Mouse (Mus musculus) ES-Bruce4 (cell line): ENCODE data around the gene Wdr82. TPM values are rescaled to one million over a fixed set of nuclear protein-coding genes. Genes with fewer than 3 reads are reported as not detected.

Experiments
- H3K27ac ChIP-seq: 2 replicates; pipeline ENCODE4 v1.5.1; 2012; ENCODE audit warnings: low read length, inconsistent platforms; ENCODE audit not compliant: insufficient read depth
- H3K27me3 ChIP-seq: 2 replicates; pipeline ENCODE4 v1.6.1; 2012; ENCODE audit warnings: mild to moderate bottlenecking, low read length, inconsistent platforms; ENCODE audit not compliant: control insufficient read depth, poor library complexity, insufficient read depth, severe bottlenecking
- H3K36me3 ChIP-seq: 2 replicates; pipeline ENCODE4 v1.6.1; 2012; ENCODE audit warnings: inconsistent platforms, mild to moderate bottlenecking, low read length, moderate library complexity; ENCODE audit not compliant: control insufficient read depth, poor library complexity, insufficient read depth, severe bottlenecking
- H3K4me1 ChIP-seq: one replicate; pipeline ENCODE4 v1.8.1; 2011; ENCODE audit warnings: low read length; ENCODE audit not compliant: control insufficient read depth, insufficient read depth
- H3K4me3 ChIP-seq: 2 replicates; pipeline ENCODE4 v1.5.1; 2011; ENCODE audit warnings: low read depth, mild to moderate bottlenecking, low read length
- H3K9ac ChIP-seq: 2 replicates; pipeline ENCODE4 v1.6.1; 2012; ENCODE audit warnings: low read depth, mild to moderate bottlenecking, inconsistent platforms; ENCODE audit not compliant: poor library complexity, severe bottlenecking
- H3K9me3 ChIP-seq: replicated peaks from 2 replicates; pipeline ENCODE4 v1.6.1; 2012; ENCODE audit warnings: mild to moderate bottlenecking, low read length, inconsistent platforms; ENCODE audit not compliant: control insufficient read depth, poor library complexity, insufficient read depth, severe bottlenecking
- CTCF ChIP-seq: IDR thresholded peaks from one replicate; pipeline ENCODE4 v1.8.1; 2011; ENCODE audit warnings: low read depth, low read length
- EP300 ChIP-seq: IDR thresholded peaks from 2 replicates; pipeline ENCODE4 v1.6.1; 2011; ENCODE audit warnings: low read depth, low read length; ENCODE audit not compliant: insufficient read depth
- POLR2A ChIP-seq: IDR thresholded peaks from one replicate; pipeline ENCODE4 v1.8.1; 2011; ENCODE audit warnings: low read length; ENCODE audit not compliant: insufficient read depth
- polyA plus RNA-seq: library from polyadenylated mRNA; stranded (reverse); fragments of >200 nt; gene quantifications from 2 replicates; pipeline ENCODE4 v1.2.4, GENCODE M21; 2011; ENCODE audit warnings: low read depth; ENCODE audit not compliant: missing spikeins, insufficient read depth, insufficient read length

Wdr82 gene
- polyA plus RNA-seq, 1 experiment = 118 TPM

GRCm38 (mm10) chr9:106235194-106235830, 64.6 kb downstream of the Wdr82 start:
- H3K9ac ChIP-seq = no peak overlapping the region
- H3K9me3 ChIP-seq = no peaks in the 10 kb centered on the region
- TF ChIP-seq CTCF (no peak), POLR2A (no peak), EP300 (no peak)
- no peaks in the 10 kb centered on the region for H3K4me1 ChIP-seq
- H3K4me3 ChIP-seq = no peak overlapping the region
- no peak overlapping the region for H3K27ac ChIP-seq
- 0 out of 2 replicates have a peak, but pooled peaks cover 2% of the 10 kb centered on the region for H3K36me3 ChIP-seq
- no peaks in the 10 kb centered on the region for H3K27me3 ChIP-seq

DNA sequence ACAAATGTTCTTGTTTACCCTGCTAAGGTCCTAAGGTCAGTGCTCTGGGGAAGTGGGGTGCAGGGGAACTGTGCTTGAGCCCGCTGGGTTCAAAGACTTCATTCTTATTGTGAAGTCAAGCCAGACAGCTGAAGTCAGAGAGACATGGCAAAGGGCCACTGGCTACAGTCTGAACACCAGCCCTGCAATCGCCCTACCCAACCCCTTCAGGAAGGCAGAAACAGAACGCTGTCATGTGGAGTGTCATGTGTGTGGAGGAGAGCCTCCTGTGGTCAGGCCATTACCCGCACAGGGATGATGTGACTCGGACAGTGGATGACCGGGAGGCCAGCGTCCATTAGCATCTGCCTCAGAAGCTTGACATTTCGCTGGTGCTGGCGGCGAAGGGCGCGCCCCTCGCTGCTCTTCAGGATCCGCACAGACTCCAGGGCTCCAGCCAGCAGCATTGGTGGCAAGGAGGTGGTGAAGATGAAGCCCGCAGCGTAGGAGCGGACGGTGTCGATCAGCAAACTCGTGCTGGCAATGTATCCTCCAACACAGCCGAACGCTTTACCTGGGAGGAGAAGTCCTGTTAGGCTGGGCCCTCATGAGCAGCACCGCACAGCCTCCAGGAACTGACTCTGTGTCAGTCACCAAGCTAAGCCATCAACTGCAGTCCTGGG, 65.6 kb downstream of the Wdr82 start:
- no peak overlapping the region for H3K9ac ChIP-seq
- no peaks in the 10 kb centered on the region for H3K27me3 ChIP-seq
- no peak overlapping the region for H3K4me3 ChIP-seq
- H3K36me3 ChIP-seq = 0 out of 2 replicates have a peak, but pooled peaks cover 2% of the 10 kb centered on the region
- no peak overlapping the region for H3K27ac ChIP-seq
- no peaks in the 10 kb centered on the region for H3K9me3 ChIP-seq
- no peak for TF ChIP-seq POLR2A
- no peak for TF ChIP-seq CTCF
- no peak for TF ChIP-seq EP300
- H3K4me1 ChIP-seq = no peaks in the 10 kb centered on the region

GRCm38 (mm10) chr9:106236818-106237211, 66.1 kb downstream of the Wdr82 start:
- H3K9me3 ChIP-seq = no peaks in the 10 kb centered on the region
- H3K9ac ChIP-seq = no peak overlapping the region
- no peaks in the 10 kb centered on the region for H3K4me1 ChIP-seq
- H3K36me3 ChIP-seq = 0 out of 2 replicates have a peak, but pooled peaks cover 2% of the 10 kb centered on the region
- TF ChIP-seq EP300 (no peak), CTCF (no peak), POLR2A (no peak)
- no peak overlapping the region for H3K27ac ChIP-seq
- H3K4me3 ChIP-seq = no peak overlapping the region
- no peaks in the 10 kb centered on the region for H3K27me3 ChIP-seq

DNA sequence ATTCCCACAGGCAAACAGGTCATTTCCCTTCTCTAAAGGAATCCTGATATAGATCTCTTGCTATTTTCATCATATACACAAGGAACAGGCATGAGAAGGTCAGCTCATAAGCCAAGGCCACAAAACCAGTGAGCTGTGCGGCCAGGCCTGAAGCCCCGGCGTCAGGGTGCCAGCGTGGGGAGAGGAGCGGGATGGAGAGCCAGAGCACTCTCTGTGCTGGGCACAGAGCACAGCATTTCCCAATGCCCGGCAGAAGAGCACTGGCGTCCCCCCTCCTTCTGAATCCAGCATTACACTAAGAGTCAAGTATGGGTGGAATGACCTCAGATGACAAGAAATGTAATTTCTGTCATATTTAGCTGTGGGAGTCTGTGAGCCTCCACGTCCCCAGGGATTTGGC, 66.7 kb downstream of the Wdr82 start:
- H3K9me3 ChIP-seq = no peaks in the 10 kb centered on the region
- no peak overlapping the region for H3K27ac ChIP-seq
- TF ChIP-seq EP300 = no peak
- no peak for TF ChIP-seq POLR2A
- TF ChIP-seq CTCF = no peak
- no peak overlapping the region for H3K9ac ChIP-seq
- H3K27me3 ChIP-seq = no peaks in the 10 kb centered on the region
- H3K4me3 ChIP-seq = no peak overlapping the region
- no peaks in the 10 kb centered on the region for H3K4me1 ChIP-seq
- 0 out of 2 replicates have a peak, but pooled peaks cover 2% of the 10 kb centered on the region for H3K36me3 ChIP-seq

GRCm38 (mm10) chr9:106237878-106238277, 67.2 kb downstream of the Wdr82 start:
- H3K27ac ChIP-seq = no peak overlapping the region
- H3K4me1 ChIP-seq = no peaks in the 10 kb centered on the region
- H3K36me3 ChIP-seq = 0 out of 2 replicates have a peak, but pooled peaks cover 2% of the 10 kb centered on the region
- TF ChIP-seq EP300 (no peak), CTCF (no peak)
- no peak overlapping the region for H3K4me3 ChIP-seq
- H3K9ac ChIP-seq = no peak overlapping the region
- no peaks in the 10 kb centered on the region for H3K9me3 ChIP-seq
- H3K27me3 ChIP-seq = no peaks in the 10 kb centered on the region

Other genes starting within 250 kb of the Wdr82 start
- gene Col6a5, start 210.3 kb upstream of the Wdr82 start, polyA plus RNA-seq = not detected in 2 replicates
- 0.15 TPM in 1 of 2 replicates, not detected in the other for gene Col6a4, start 74.1 kb upstream of the Wdr82 start, polyA plus RNA-seq
- gene Glyctk, start 12.8 kb upstream of the Wdr82 start, polyA plus RNA-seq = 0.97 and 1.1 TPM in 2 replicates
- gene Ppm1m, start 28.8 kb downstream of the Wdr82 start, polyA plus RNA-seq = 23.2 and 23.4 TPM in 2 replicates
- 27.3 and 36.7 TPM in 2 replicates for gene Twf2, start 32.2 kb downstream of the Wdr82 start, polyA plus RNA-seq
- gene Tlr9, start 51.7 kb downstream of the Wdr82 start, polyA plus RNA-seq = not detected in 2 replicates
- 39.8 and 41.9 TPM in 2 replicates for gene Alas1, start 77.7 kb downstream of the Wdr82 start, polyA plus RNA-seq
- gene Poc1a, start 110.1 kb downstream of the Wdr82 start, polyA plus RNA-seq = 24.1 and 24.3 TPM in 2 replicates
- gene Dusp7, start 197.7 kb downstream of the Wdr82 start, polyA plus RNA-seq = 22.4 and 22.6 TPM in 2 replicates